ENCODE assay signal across 12 mouse cellular contexts in genomic region chr9:9221950-9222486, GRCm38 (mm10). TPM values are rescaled to one million over a fixed set of nuclear protein-coding genes. Genes with fewer than 3 reads are reported as not detected.
"Had no signal": no experiment of that assay in that cellular context is flagged by ENCODE, and none has a peak within 500 bp of the region (broad histone marks: within the 10 kb centered on the region; RNA-seq: fewer than 3 reads in every experiment).

No protein-coding gene starts in this region.

- H3K27me3 ChIP-seq: intestine, embryonic 15.5 days had no signal

- DNase-seq: lung, adult 2 months; lung, postnatal 14 days; lung, postnatal 4 days; midbrain, embryonic 14.5 days; thymus, adult 18-20 months; thymus, postnatal 36 days had no signal

- H3K4me3 ChIP-seq: intestine, embryonic 15.5 days; left cerebral cortex, adult 2 months had no signal

- H3K9me3 ChIP-seq: intestine, embryonic 15.5 days had no signal

- H3K27ac ChIP-seq: intestine, embryonic 15.5 days; left cerebral cortex, adult 2 months; liver, embryonic 14.5 days had no signal

- H3K36me3 ChIP-seq: intestine, embryonic 15.5 days had no signal

- ATAC-seq: hindbrain, embryonic 16.5 days had no signal

- H3K4me2 ChIP-seq: intestine, embryonic 15.5 days; midbrain, embryonic 11.5 days had no signal

- H3K9ac ChIP-seq: intestine, embryonic 15.5 days; liver, embryonic 14.5 days had no signal

RNA-seq across cellular contexts. Expression of gene Arhgap42, which starts 16.9 kb away (rescaled TPM):
- total RNA-seq: megakaryocyte-erythroid progenitor cell, adult 5-6 weeks had no signal
